Mouse (Mus musculus) E14TG2a.4 (cell line): ENCODE results near the gene Syt6.
A peak's percentile ranks its signal among the peaks of the same experiment; 100 is the strongest.

Experiments
- H3K27me3 ChIP-seq: 2 replicates; pipeline ENCODE4 v1.6.1; 2014; ENCODE audit warnings: low read length, control low read depth; ENCODE audit not compliant: insufficient read depth
- H3K36me3 ChIP-seq: 2 replicates; pipeline ENCODE4 v1.6.1; 2014; ENCODE audit warnings: low read length, control low read depth; ENCODE audit not compliant: insufficient read depth
- H3K4me1 ChIP-seq: replicated peaks from 2 replicates; pipeline ENCODE4 v1.6.1; 2014; ENCODE audit warnings: low read depth, low read length, control low read depth
- H3K4me3 ChIP-seq: replicated peaks from 2 replicates; pipeline ENCODE4 v1.5.1; 2014; ENCODE audit warnings: mild to moderate bottlenecking, low read length
- H3K9me3 ChIP-seq: 2 replicates; pipeline ENCODE4 v1.6.1; 2014; ENCODE audit warnings: low read length, control low read depth
- CTCF ChIP-seq: conservative IDR thresholded peaks from 2 replicates; pipeline ENCODE4 v1.5.1; 2014; ENCODE audit warnings: low read length
- NANOG ChIP-seq: IDR thresholded peaks from 2 replicates; pipeline ENCODE4 v1.6.1; 2014; ENCODE audit warnings: borderline replicate concordance, low read length, mixed read lengths
- POU5F1 ChIP-seq: IDR thresholded peaks from 2 replicates; pipeline ENCODE4 v1.6.1; 2014; ENCODE audit warnings: low read length, borderline replicate concordance

Syt6 gene

GRCm38 (mm10) chr3:103678811-103679210 lies 103.8 kb downstream of the Syt6 start:
- peaks cover 15% of the 10 kb centered on the region for H3K9me3 ChIP-seq
- peaks cover 4% of the 10 kb centered on the region; the same call in 1 of the 2 replicates for H3K36me3 ChIP-seq
- peaks cover 55% of the 10 kb centered on the region for H3K4me1 ChIP-seq
- TF ChIP-seq POU5F1, result no peak
- TF ChIP-seq CTCF, result no peak
- TF ChIP-seq NANOG, result no peak
- H3K27me3 ChIP-seq, result 0 out of 2 replicates have a peak, but pooled peaks cover 3% of the 10 kb centered on the region
- no peak overlapping the region for H3K4me3 ChIP-seq

GRCm38 (mm10) chr3:103682473-103682872 lies 107.4 kb downstream of the Syt6 start:
- TF ChIP-seq NANOG, result no peak
- no peak for TF ChIP-seq CTCF
- no peak for TF ChIP-seq POU5F1

GRCm38 (mm10) chr3:103683234-103683965 lies 108.4 kb downstream of the Syt6 start:
- H3K36me3 ChIP-seq, result peaks cover 4% of the 10 kb centered on the region; the same call in 1 of the 2 replicates
- H3K9me3 ChIP-seq, result peaks cover 15% of the 10 kb centered on the region
- H3K4me1 ChIP-seq, result peaks cover 64% of the 10 kb centered on the region
- peak overlapping the region; percentile 55 for H3K4me3 ChIP-seq
- no peaks in the 10 kb centered on the region for H3K27me3 ChIP-seq
- no peak for TF ChIP-seq POU5F1
- peak; percentile 56; the same call in 1 of the 2 replicates for TF ChIP-seq NANOG
- TF ChIP-seq CTCF, result no peak

More at GRCm38 (mm10) chr3:103682473-103682872, 107.4 kb downstream of the Syt6 start:
- peaks cover 15% of the 10 kb centered on the region for H3K9me3 ChIP-seq
- no peaks in the 10 kb centered on the region for H3K27me3 ChIP-seq
- H3K4me3 ChIP-seq, result peak overlapping the region; percentile 55; the same call in 1 of the 2 replicates
- peaks cover 4% of the 10 kb centered on the region; the same call in 1 of the 2 replicates for H3K36me3 ChIP-seq
- H3K4me1 ChIP-seq, result peaks cover 70% of the 10 kb centered on the region

- no peaks in the 10 kb centered on the region for H3K27me3 ChIP-seq
- peak overlapping the region; percentile 55 for H3K4me3 ChIP-seq
- TF ChIP-seq POU5F1 (no peak), NANOG (no peak), CTCF (no peak)
- H3K36me3 ChIP-seq, result peaks cover 4% of the 10 kb centered on the region; the same call in 1 of the 2 replicates
- H3K4me1 ChIP-seq, result peaks cover 61% of the 10 kb centered on the region
- H3K9me3 ChIP-seq, result peaks cover 15% of the 10 kb centered on the region
These were observed 108.9 kb downstream of the Syt6 start for GRCm38 (mm10) chr3:103683966-103684319.

- Histone ChIP-seq H3K27me3 (no peaks in the 10 kb centered on the region), H3K36me3 (no peaks in the 10 kb centered on the region), H3K9me3 (no peaks in the 10 kb centered on the region), H3K4me1 (peaks cover 22% of the 10 kb centered on the region), H3K4me3 (no peak overlapping the region)
- TF ChIP-seq POU5F1 (no peak), CTCF (no peak), NANOG (no peak)
These were observed 114.0 kb downstream of the Syt6 start for GRCm38 (mm10) chr3:103689043-103689442.

GRCm38 (mm10) chr3:103690506-103690905 lies 115.5 kb downstream of the Syt6 start:
- TF ChIP-seq CTCF, result no peak
- no peak for TF ChIP-seq POU5F1
- no peak for TF ChIP-seq NANOG
- Histone ChIP-seq H3K4me3 (no peak overlapping the region), H3K36me3 (no peaks in the 10 kb centered on the region), H3K9me3 (no peaks in the 10 kb centered on the region), H3K4me1 (peaks cover 9% of the 10 kb centered on the region), H3K27me3 (no peaks in the 10 kb centered on the region)
